Mouse (Mus musculus) ES-E14 (cell line): ENCODE results near the gene Ptprm.

Source experiments
- CHD2 ChIP-seq: IDR thresholded peaks from 2 replicates; pipeline ENCODE4 v1.6.1; 2014; ENCODE audit warnings: mild to moderate bottlenecking, low read depth, low read length, inconsistent platforms
- HCFC1 ChIP-seq: IDR thresholded peaks from 2 replicates; pipeline ENCODE4 v1.6.1; 2012; ENCODE audit warnings: low read length, inconsistent platforms, borderline replicate concordance; ENCODE audit not compliant: insufficient read depth
- ZC3H11A ChIP-seq: IDR thresholded peaks from 2 replicates; pipeline ENCODE4 v1.6.1; 2012; ENCODE audit warnings: low read depth, mild to moderate bottlenecking, inconsistent platforms, low read length, borderline replicate concordance
- ZNF384 ChIP-seq: IDR thresholded peaks from 2 replicates; pipeline ENCODE4 v1.6.1; 2012; ENCODE audit warnings: low read depth, low read length, inconsistent platforms

- no peak for TF ChIP-seq ZNF384
- no peak for TF ChIP-seq CHD2
- TF ChIP-seq HCFC1, result no peak
- no peak for TF ChIP-seq ZC3H11A
Observed at GRCm38 (mm10) chr17:66813786-66814185, 540.5 kb downstream of the Ptprm start.
